Comparison of ENCODE assay signal across 8 mouse cellular contexts in the genomic region with DNA sequence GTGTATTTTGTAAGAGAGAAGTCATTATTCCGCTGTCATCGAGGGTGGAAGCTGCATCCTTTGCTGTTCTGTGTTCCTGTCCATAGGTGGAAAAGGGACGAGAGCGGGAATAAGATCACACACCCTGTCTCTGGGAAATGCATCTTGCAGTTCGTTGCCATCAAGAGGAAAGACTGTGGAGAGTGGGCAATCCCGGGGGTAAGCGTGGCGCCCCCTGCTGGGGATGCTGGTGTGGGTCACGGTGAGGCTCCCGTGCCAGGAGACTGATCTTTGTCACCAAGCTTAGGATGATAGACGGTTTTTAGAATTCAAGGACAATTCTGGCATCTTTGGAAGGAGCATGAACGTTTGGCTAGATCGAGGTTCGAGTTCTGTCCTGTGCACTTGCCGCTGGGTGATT. TPM values are rescaled to one million over a fixed set of nuclear protein-coding genes. Genes with fewer than 3 reads are reported as not detected.
DNase-seq lines count a peak whose midpoint lies in the region; ATAC-seq and TF ChIP-seq lines count a peak whose summit lies in the region.
"Had no signal": no experiment of that assay in that cellular context is flagged by ENCODE, and none has a peak within 500 bp of the region (broad histone marks: within the 10 kb centered on the region; RNA-seq: fewer than 3 reads in every experiment).

No protein-coding gene starts in this region.

- peak overlapping the region; percentile 84 for H3K27ac ChIP-seq in layer of hippocampus, adult 2 months
- H3K27ac ChIP-seq in CH12.LX (ENCODE audit: insufficient read depth, low read depth) = no peak overlapping the region
- H3K27ac ChIP-seq: limb, embryonic 15.5 days had no signal

- peak; percentile 83 for TF ChIP-seq CTCF in layer of hippocampus, adult 2 months (conservative IDR thresholded peaks at IDR 0.05)
- TF ChIP-seq CTCF in CH12.LX (conservative IDR thresholded peaks at IDR 0.05 in 1 of 2, IDR thresholded peaks at IDR 0.05 in 1 of 2; ENCODE audit: low read depth in 2 of 2, low read length in 2 of 2) = peak; percentile 75 to 76

- H3K4me3 ChIP-seq in layer of hippocampus, adult 2 months = no peak overlapping the region
- H3K4me3 ChIP-seq in CH12.LX (replicated peaks in 1 of 3; ENCODE audit: low read depth in 2 of 3, low read length in 2 of 3, poor library complexity in 1 of 3) = no peak overlapping the region
- H3K4me3 ChIP-seq: limb, embryonic 15.5 days had no signal

- H3K79me2 ChIP-seq in CH12.LX (replicated peaks; ENCODE audit: control insufficient read depth, extremely low read depth, insufficient read depth, poor library complexity, severe bottlenecking) = 0 out of 2 replicates have a peak, but pooled peaks cover 2% of the 10 kb centered on the region

- H3K9me3 ChIP-seq in CH12.LX (replicated peaks; ENCODE audit: low read length) = no peaks in the 10 kb centered on the region
- H3K9me3 ChIP-seq: limb, embryonic 15.5 days had no signal

- peak; percentile 87 for ATAC-seq in granulocyte monocyte progenitor cell, adult 5-6 weeks (replicated peaks; ENCODE audit: poor library complexity, severe bottlenecking)
- ATAC-seq in megakaryocyte, adult 5-6 weeks (ENCODE audit: poor library complexity, severe bottlenecking) = peak; percentile 75

- no peak for TF ChIP-seq POLR2A in CH12.LX (IDR thresholded peaks at IDR 0.05; ENCODE audit: low read depth, low read length)

- in situ Hi-C loops in CH12.LX (cut with MboI; ENCODE audit: low pct_ligation_motif_present, low pct_unique_long_range_greater_than_20kb, low sequenced_read_pairs) = no loop called here

- H3K4me2 ChIP-seq in CH12.LX (ENCODE audit: insufficient read depth, low read depth, poor library complexity, severe bottlenecking) = no peak overlapping the region
- H3K4me2 ChIP-seq: limb, embryonic 15.5 days had no signal

- DNase-seq in layer of hippocampus, adult 2 months (ENCODE audit: low spot score in 2 of 2) = peak in 1 of 2 experiments; percentile 51
- no peak for DNase-seq in layer of hippocampus, adult 9-11 months
- no peak for DNase-seq in CH12.LX (ENCODE audit: extremely low read depth)
- DNase-seq in adrenal gland, adult 18-20 months (ENCODE audit: low spot score in 2 of 2) = peak; percentile 53 to 64
- peak; percentile 82 for DNase-seq in thymus, postnatal 14 days

- H3K4me1 ChIP-seq in CH12.LX (ENCODE audit: control insufficient read depth in 1 of 2, insufficient read depth in 2 of 2) = peaks cover 12 to 21% of the 10 kb centered on the region in 2 experiments
- H3K4me1 ChIP-seq: limb, embryonic 15.5 days had no signal

- dilution Hi-C loops in CH12.LX (cut with MboI; ENCODE audit: extremely low pct_ligation_motif_present, extremely low pct_unique_long_range_greater_than_20kb, low sequenced_read_pairs) = no loop called here

- no peak overlapping the region for H3K9ac ChIP-seq in CH12.LX (ENCODE audit: insufficient read depth, low read depth)
- H3K9ac ChIP-seq: limb, embryonic 15.5 days had no signal

- TF ChIP-seq RAD21 in CH12.LX (IDR thresholded peaks at IDR 0.05; ENCODE audit: low read depth, low read length) = peak; percentile 34

- peaks cover 21 to 83% of the 10 kb centered on the region in 2 experiments for H3K36me3 ChIP-seq in CH12.LX (replicated peaks in 1 of 2; ENCODE audit: control insufficient read depth in 1 of 2, insufficient read depth in 1 of 2, low read length in 1 of 2)

- TF ChIP-seq EP300 in CH12.LX (IDR thresholded peaks at IDR 0.05; ENCODE audit: low read length) = no peak

- no peaks in the 10 kb centered on the region for H3K27me3 ChIP-seq in CH12.LX (replicated peaks)
- H3K27me3 ChIP-seq: limb, embryonic 15.5 days had no signal

TF ChIP-seq in CH12.LX, 34 proteins besides CTCF, POLR2A, EP300 and RAD21:
- peak; percentile 6; the same call in 1 of the 2 replicates for TF ChIP-seq BHLHE40 (IDR thresholded peaks at IDR 0.05; ENCODE audit: low read depth, low read length)
- TF ChIP-seq SMC3 (IDR thresholded peaks at IDR 0.05; ENCODE audit: low read depth, low read length) = peak; percentile 73
- TF ChIP-seq RCOR1 (conservative IDR thresholded peaks at IDR 0.05; ENCODE audit: low read depth, low read length) = no peak
- TF ChIP-seq MEF2A (IDR thresholded peaks at IDR 0.05; ENCODE audit: borderline replicate concordance, low read depth, low read length) = no peak
- no peak for TF ChIP-seq POLR2AphosphoS2 (IDR thresholded peaks at IDR 0.05; ENCODE audit: low read depth, low read length)

RNA-seq across cellular contexts. Expression of gene Nudt9, which starts 11.9 kb away (rescaled TPM):
- 10 to 100 TPM; 66.4 to 71.5 TPM for total RNA-seq in layer of hippocampus, adult 2 months (2021)
- 58.5 and 63.8 TPM in 2 replicates for total RNA-seq in CH12.LX (2012; rRNA removed)
- total RNA-seq in CH12.LX (2014; rRNA removed) = 63.5 and 65.3 TPM in 2 replicates
- polyA plus RNA-seq in CH12.LX (2012; ENCODE audit: insufficient read length, low read depth) = 83.8 and 92.8 TPM in 2 replicates
- total RNA-seq in adrenal gland, adult 18-20 months (2021) = 10 to 100 TPM; 56.9 to 61.9 TPM
- total RNA-seq in granulocyte monocyte progenitor cell, adult 5-6 weeks (2014; fragmentation: Nextera tagmentation) = 21.3 and 32.5 TPM in 2 replicates
- total RNA-seq in granulocyte monocyte progenitor cell, adult 5-6 weeks (2017) = 37.4 and 43.8 TPM in 2 replicates
- total RNA-seq in megakaryocyte, adult 5-6 weeks (2015) = 17.9 and 22.9 TPM in 2 replicates
- 31.4 and 34.2 TPM in 2 replicates for total RNA-seq in megakaryocyte, adult 5-6 weeks (2017)

RNA-seq across cellular contexts. Expression of gene Gm17660, which starts 19.4 kb away (rescaled TPM):
- total RNA-seq in layer of hippocampus, adult 2 months (2021) = not detected
- not detected in 2 replicates for total RNA-seq in CH12.LX (2012; rRNA removed)
- not detected in 2 replicates for total RNA-seq in CH12.LX (2014; rRNA removed)
- not detected in 2 replicates for polyA plus RNA-seq in CH12.LX (2012; ENCODE audit: insufficient read length, low read depth)
- total RNA-seq in adrenal gland, adult 18-20 months (2021) = not detected
- not detected in 2 replicates for total RNA-seq in granulocyte monocyte progenitor cell, adult 5-6 weeks (2014; fragmentation: Nextera tagmentation)
- total RNA-seq in granulocyte monocyte progenitor cell, adult 5-6 weeks (2017) = not detected in 2 replicates
- total RNA-seq in megakaryocyte, adult 5-6 weeks (2015) = not detected in 2 replicates
- total RNA-seq in megakaryocyte, adult 5-6 weeks (2017) = not detected in 2 replicates
- polyA plus RNA-seq: limb, embryonic 15.5 days had no signal

RNA-seq across cellular contexts. Expression of gene Hsd17b11, which starts 36.3 kb away (rescaled TPM):
- 10 to 100 TPM; 48.0 to 53.9 TPM for total RNA-seq in layer of hippocampus, adult 2 months (2021)
- total RNA-seq in CH12.LX (2012; rRNA removed) (7.7 and 9.4 TPM in 2 replicates), CH12.LX (2014; rRNA removed) (15.3 and 17.3 TPM in 2 replicates)
- 23.1 and 25.8 TPM in 2 replicates for polyA plus RNA-seq in CH12.LX (2012; ENCODE audit: insufficient read length, low read depth)
- total RNA-seq in adrenal gland, adult 18-20 months (2021) = 10 to 100 TPM; 61.8 to 73.0 TPM
- total RNA-seq in granulocyte monocyte progenitor cell, adult 5-6 weeks (2014; fragmentation: Nextera tagmentation) = 63.1 and 79.0 TPM in 2 replicates
- 79.8 and 93.7 TPM in 2 replicates for total RNA-seq in granulocyte monocyte progenitor cell, adult 5-6 weeks (2017)
- 81.4 and 90.7 TPM in 2 replicates for total RNA-seq in megakaryocyte, adult 5-6 weeks (2015)
- total RNA-seq in megakaryocyte, adult 5-6 weeks (2017) = 97.2 and 115 TPM in 2 replicates

RNA-seq across cellular contexts. Expression of gene Sparcl1, which starts 55.5 kb away (rescaled TPM):
- 1,000 to 10,000 TPM; 1,426 to 1,439 TPM for total RNA-seq in layer of hippocampus, adult 2 months (2021)
- total RNA-seq in CH12.LX (2012; rRNA removed) = not detected in 2 replicates
- total RNA-seq in CH12.LX (2014; rRNA removed) = not detected in 2 replicates
- not detected in 2 replicates for polyA plus RNA-seq in CH12.LX (2012; ENCODE audit: insufficient read length, low read depth)
- total RNA-seq in adrenal gland, adult 18-20 months (2021) = 10 to 100 TPM; 35.4 to 50.2 TPM
- total RNA-seq in granulocyte monocyte progenitor cell, adult 5-6 weeks (2014; fragmentation: Nextera tagmentation) = not detected in 2 replicates
- total RNA-seq in granulocyte monocyte progenitor cell, adult 5-6 weeks (2017) = not detected in 2 replicates
- not detected in 2 replicates for total RNA-seq in megakaryocyte, adult 5-6 weeks (2015)
- not detected in 2 replicates for total RNA-seq in megakaryocyte, adult 5-6 weeks (2017)

Comparison
In these comparisons a context has a peak if more than half of its experiments do, and no peak if none do; other contexts are left out.
1. DNase-seq: peak in adrenal gland, adult 18-20 months (2 of 2) and thymus, postnatal 14 days (single experiment); none in layer of hippocampus, adult 9-11 months (single experiment) and CH12.LX (single experiment).